Comparison of ENCODE assay signal across 8 mouse cellular contexts in genomic region chr1:153549536-153550199, GRCm38 (mm10). TPM values are rescaled to one million over a fixed set of nuclear protein-coding genes. Genes with fewer than 3 reads are reported as not detected.
A peak's percentile ranks its signal among the peaks of the same experiment; 100 is the strongest.
DNase-seq lines count a peak whose midpoint lies in the region; ATAC-seq and TF ChIP-seq lines count a peak whose summit lies in the region.

Gene Npl, minus strand, starts transcription at chr1:153550045.

- DNase-seq in G1E (ENCODE audit: low spot score), result peak; percentile 14
- peak; percentile 61 to 76 for DNase-seq in cerebellum, postnatal 25 days
- peak; percentile 76 to 78 for DNase-seq in frontal cortex, postnatal 36 days (ENCODE audit: low spot score in 2 of 2)
- DNase-seq in left cerebral cortex, adult 11 months (ENCODE audit: low spot score), result peak; percentile 54
- peak; percentile 66 for DNase-seq in lung, postnatal 36 days
- DNase-seq in retina, embryonic 14.5 days (ENCODE audit: low spot score), result peak; percentile 75
- peak; percentile 56 to 58 for DNase-seq in urinary bladder, adult 18-20 months (ENCODE audit: low spot score in 2 of 2)

- no peak for TF ChIP-seq CTCF in G1E (IDR thresholded peaks at IDR 0.05; ENCODE audit: low read depth, low read length)

- no peak within 1 kb of the TSS for H3K27ac ChIP-seq in hindbrain, embryonic 13.5 days

- no peak for ATAC-seq in G1E (ENCODE audit: extremely low read depth, insufficient number of reproducible peaks, low FRiP score, poor library complexity, severe bottlenecking)
- ATAC-seq in hindbrain, embryonic 13.5 days (ENCODE audit: low FRiP score), result peak; percentile 92

- H3K4me3 ChIP-seq in G1E (ENCODE audit: low read depth, low read length), result peak within 1 kb of the TSS; percentile 72
- peak within 1 kb of the TSS; percentile 53 for H3K4me3 ChIP-seq in hindbrain, embryonic 13.5 days

- H3K4me2 ChIP-seq in hindbrain, embryonic 13.5 days, result peak within 1 kb of the TSS; percentile 62

- 5% methylated on average over 29 of the region's 29 CpGs for WGBS in hindbrain, embryonic 13.5 days

- peaks cover 27% of the 10 kb centered on the region for H3K4me1 ChIP-seq in G1E (ENCODE audit: insufficient read depth, low read depth, low read length)
- peaks cover 3% of the 10 kb centered on the region; the same call in 1 of the 2 replicates for H3K4me1 ChIP-seq in hindbrain, embryonic 13.5 days (replicated peaks)

- H3K9me3 ChIP-seq in G1E (replicated peaks), result no peaks in the 10 kb centered on the region
- no peaks in the 10 kb centered on the region for H3K9me3 ChIP-seq in hindbrain, embryonic 13.5 days

- peak within 1 kb of the TSS; percentile 70 for H3K9ac ChIP-seq in hindbrain, embryonic 13.5 days

- peaks cover 8% of the 10 kb centered on the region for H3K27me3 ChIP-seq in G1E (ENCODE audit: insufficient read depth, low read length)
- H3K27me3 ChIP-seq in hindbrain, embryonic 13.5 days, result no peaks in the 10 kb centered on the region

- peaks cover 6% of the 10 kb centered on the region for H3K36me3 ChIP-seq in G1E (replicated peaks)
- no peaks in the 10 kb centered on the region for H3K36me3 ChIP-seq in hindbrain, embryonic 13.5 days

RNA-seq across cellular contexts. Expression of gene Npl, which starts in this region (rescaled TPM):
- total RNA-seq in G1E (2014; fragmentation: Nextera tagmentation), result 110 and 111 TPM in 2 replicates
- total RNA-seq in G1E (2017), result 376 and 391 TPM in 2 replicates
- polyA plus RNA-seq in G1E (2012), result 7.2 TPM in 2 replicates
- 14.0 and 14.4 TPM in 2 replicates for polyA plus RNA-seq in hindbrain, embryonic 13.5 days (2015; fragmentation: Nextera tagmentation; extraction: Ambion mirVana)

Comparison
In these comparisons a context has a peak if more than half of its experiments do, and no peak if none do; other contexts are left out.
1. DNase-seq: peak in every context shown above with its lines; median percentile 77 in frontal cortex, postnatal 36 days; 75 in retina, embryonic 14.5 days; 68 in cerebellum, postnatal 25 days; 66 in lung, postnatal 36 days; 57 in urinary bladder, adult 18-20 months; 54 in left cerebral cortex, adult 11 months; 14 in G1E.